Mouse (Mus musculus) kidney, embryonic 16.5 days (tissue): ENCODE data around the gene Serpinb7. TPM values are rescaled to one million over a fixed set of nuclear protein-coding genes. Genes with fewer than 3 reads are reported as not detected.
A peak's percentile ranks its signal among the peaks of the same experiment; 100 is the strongest.

Source experiments
- ATAC-seq: fragments of 200-750 bp; cut with Nextera tagmentation; 2 replicates; pipeline ENCODE4 v1.8.0; 2017; ENCODE audit warnings: moderate TSS enrichment; ENCODE audit not compliant: low FRiP score, low TSS enrichment
- H3K27ac ChIP-seq: fragments of 300-500 bp; sonication (generic); 2 replicates; pipeline ENCODE4 v1.5.1; 2014; ENCODE audit warnings: low read length
- H3K27me3 ChIP-seq: fragments of 300-500 bp; sonication (generic); 2 replicates; pipeline ENCODE4 v1.6.1; 2014; ENCODE audit warnings: low read length, control low read depth, mixed read lengths; ENCODE audit not compliant: insufficient read depth
- H3K36me3 ChIP-seq: fragments of 300-500 bp; sonication (generic); 2 replicates; pipeline ENCODE4 v1.6.1; 2014; ENCODE audit warnings: low read length, control low read depth, mixed read lengths; ENCODE audit not compliant: insufficient read depth
- H3K4me1 ChIP-seq: fragments of 300-500 bp; sonication (generic); 2 replicates; pipeline ENCODE4 v1.6.1; 2014; ENCODE audit warnings: low read length, control low read depth, mixed read lengths; ENCODE audit not compliant: insufficient read depth
- H3K4me2 ChIP-seq: fragments of 300-500 bp; sonication (generic); replicated peaks from 2 replicates; pipeline ENCODE4 v1.6.1; 2014; ENCODE audit warnings: low read depth, low read length
- H3K4me3 ChIP-seq: fragments of 300-500 bp; sonication (generic); 2 replicates; pipeline ENCODE4 v1.5.1; 2014; ENCODE audit warnings: mild to moderate bottlenecking, low read length
- H3K9ac ChIP-seq: fragments of 300-500 bp; sonication (generic); replicated peaks from 2 replicates; pipeline ENCODE4 v1.6.1; 2014; ENCODE audit warnings: low read length
- H3K9me3 ChIP-seq: fragments of 300-500 bp; sonication (generic); 2 replicates; pipeline ENCODE4 v1.6.1; 2016; ENCODE audit warnings: low read length, control low read depth
- WGBS: fragments of 180-500 bp; shearing (Covaris S2); extraction: QIAGEN DNeasy Blood & Tissue Kit; methylation state at CpG from one replicate; pipeline ENCODE4 v1.1.7; 2014; 5-methylcytosine and 5-hydroxymethylcytosine counted together
- polyA plus RNA-seq: library from polyadenylated mRNA; unstranded; fragments of >200 nt; fragmentation: Nextera tagmentation; extraction: Ambion mirVana; gene quantifications from 2 replicates; pipeline ENCODE4 v1.2.1, GENCODE M21; 2015

Gene Serpinb7
- polyA plus RNA-seq, 1 experiment from 2014 or later: 0.07 TPM

- H3K27me3 ChIP-seq: no peaks in the 10 kb centered on the region
- no peaks in the 10 kb centered on the region for H3K4me1 ChIP-seq
- ATAC-seq: no peak
- no peak overlapping the region for H3K27ac ChIP-seq
- no peak overlapping the region for H3K4me3 ChIP-seq
- H3K4me2 ChIP-seq: no peak overlapping the region
- 70% methylated on average over 3 of the region's 3 CpGs for WGBS
- H3K36me3 ChIP-seq: no peaks in the 10 kb centered on the region
- H3K9ac ChIP-seq: no peak overlapping the region
- H3K9me3 ChIP-seq: no peaks in the 10 kb centered on the region
These were observed 47.9 kb downstream of the Serpinb7 start for GRCm38 (mm10) chr1:107447228-107447931.

GRCm38 (mm10) chr1:107479909-107480308 lies 80.5 kb downstream of the Serpinb7 start:
- Histone ChIP-seq H3K9ac (no peak overlapping the region), H3K27ac (no peak overlapping the region), H3K36me3 (no peaks in the 10 kb centered on the region), H3K9me3 (no peaks in the 10 kb centered on the region), H3K4me3 (no peak overlapping the region), H3K4me1 (no peaks in the 10 kb centered on the region), H3K4me2 (no peak overlapping the region), H3K27me3 (no peaks in the 10 kb centered on the region)
- no peak for ATAC-seq

DNA sequence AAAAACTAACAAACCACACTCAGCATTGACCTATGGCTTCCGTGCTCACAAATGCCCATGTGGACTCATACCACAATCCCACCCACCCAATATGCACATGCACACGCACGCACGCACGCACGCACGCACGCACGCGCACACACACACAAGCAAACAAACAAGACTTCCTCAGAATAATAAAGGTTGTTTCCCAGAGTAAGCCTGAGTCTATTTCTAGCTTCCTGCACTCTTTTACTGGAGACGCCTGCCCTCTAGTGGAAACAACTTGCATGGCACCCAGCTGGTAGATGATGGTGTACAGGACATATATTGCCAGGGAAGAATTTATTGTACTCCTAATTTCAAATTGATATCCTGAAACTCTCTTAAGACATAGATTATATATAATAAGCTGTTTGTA lies 82.0 kb downstream of the Serpinb7 start:
- ATAC-seq: peak; percentile 91
- Histone ChIP-seq H3K9me3 (no peaks in the 10 kb centered on the region), H3K4me3 (no peak overlapping the region), H3K9ac (no peak overlapping the region), H3K36me3 (no peaks in the 10 kb centered on the region), H3K27me3 (no peaks in the 10 kb centered on the region), H3K27ac (no peak overlapping the region), H3K4me1 (no peaks in the 10 kb centered on the region), H3K4me2 (peak overlapping the region; percentile 28)
- WGBS: 27% methylated on average over 11 of the region's 11 CpGs

- no peaks in the 10 kb centered on the region for H3K4me1 ChIP-seq
- no peak for ATAC-seq
- no peaks in the 10 kb centered on the region for H3K36me3 ChIP-seq
These were observed 90.1 kb downstream of the Serpinb7 start for GRCm38 (mm10) chr1:107489577-107489976.

DNA sequence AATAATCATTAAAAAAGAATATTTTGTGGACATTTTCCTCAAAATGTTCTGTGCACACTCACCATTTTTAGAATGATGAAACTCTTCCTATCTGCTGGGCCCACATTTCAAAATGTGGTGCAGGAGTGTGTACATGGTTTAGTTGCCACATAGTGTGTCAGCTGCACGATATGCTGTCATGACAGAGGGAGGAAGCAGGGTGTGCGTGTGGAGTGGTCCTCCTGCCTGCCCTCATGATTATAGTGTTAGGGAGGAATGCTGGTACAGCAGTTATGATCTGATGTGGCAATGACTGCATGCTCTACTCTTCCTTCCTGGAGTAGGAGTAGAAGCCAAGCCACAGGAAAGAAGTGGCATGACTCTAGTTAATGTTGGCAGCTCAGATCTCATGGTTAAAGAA lies 97.3 kb downstream of the Serpinb7 start:
- Histone ChIP-seq H3K4me2 (no peak overlapping the region), H3K4me3 (no peak overlapping the region), H3K4me1 (no peaks in the 10 kb centered on the region), H3K27ac (no peak overlapping the region), H3K27me3 (no peaks in the 10 kb centered on the region), H3K9ac (no peak overlapping the region), H3K36me3 (no peaks in the 10 kb centered on the region), H3K9me3 (no peaks in the 10 kb centered on the region)
- ATAC-seq: no peak
- WGBS: 86% methylated on average over 2 of the region's 2 CpGs

More at GRCm38 (mm10) chr1:107489577-107489976, 90.1 kb downstream of the Serpinb7 start:
- H3K4me3 ChIP-seq: no peak overlapping the region
- no peak overlapping the region for H3K9ac ChIP-seq
- WGBS: 69% methylated on average over 8 of the region's 8 CpGs
- H3K27ac ChIP-seq: no peak overlapping the region
- H3K4me2 ChIP-seq: no peak overlapping the region
- H3K27me3 ChIP-seq: no peaks in the 10 kb centered on the region
- no peaks in the 10 kb centered on the region for H3K9me3 ChIP-seq

DNA sequence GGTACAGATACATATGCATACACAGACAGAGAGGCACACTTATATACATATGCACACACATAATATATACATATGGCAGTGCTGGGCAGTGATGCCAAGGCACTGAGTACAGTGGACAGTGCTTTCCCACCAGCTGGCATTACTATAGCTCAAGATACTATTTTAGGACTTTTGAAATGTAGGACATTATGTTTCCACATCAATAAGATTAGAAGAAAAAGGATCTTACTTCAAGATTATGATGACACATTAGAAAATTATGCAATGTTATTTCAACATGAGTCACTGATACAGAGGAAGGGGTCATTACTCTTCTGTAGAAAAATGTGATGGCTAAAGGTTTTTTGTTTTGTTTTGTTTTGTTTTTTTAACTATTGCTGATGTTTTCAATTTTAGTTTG lies 102.6 kb downstream of the Serpinb7 start:
- Histone ChIP-seq H3K4me3 (no peak overlapping the region), H3K27me3 (no peaks in the 10 kb centered on the region), H3K9me3 (no peaks in the 10 kb centered on the region), H3K27ac (no peak overlapping the region), H3K4me1 (no peaks in the 10 kb centered on the region), H3K4me2 (no peak overlapping the region), H3K9ac (no peak overlapping the region), H3K36me3 (no peaks in the 10 kb centered on the region)
- ATAC-seq: no peak

Other genes with a start within 250 kb of the Serpinb7 start
- not detected in 2 replicates for gene Serpinb3b, start 121.3 kb upstream of the Serpinb7 start, polyA plus RNA-seq
- not detected in 2 replicates for gene Serpinb3c, start 121.3 kb upstream of the Serpinb7 start, polyA plus RNA-seq
- not detected in 2 replicates for gene Serpinb11, start 38.5 kb upstream of the Serpinb7 start, polyA plus RNA-seq
- 0.14 TPM in 1 of 2 replicates, not detected in the other for gene Serpinb2, start 111.8 kb downstream of the Serpinb7 start, polyA plus RNA-seq
- 1.0 and 1.1 TPM in 2 replicates for gene Serpinb8, start 190.4 kb downstream of the Serpinb7 start, polyA plus RNA-seq